Mouse (Mus musculus) lung, embryonic 16.5 days (tissue): ENCODE measurements around the gene Gmds. TPM values are rescaled to one million over a fixed set of nuclear protein-coding genes. Genes with fewer than 3 reads are reported as not detected.

Source experiments
- ATAC-seq: fragments of 200-750 bp; cut with Nextera tagmentation; 2 replicates; pipeline ENCODE4 v1.8.0; 2017; ENCODE audit warnings: low read depth, mild to moderate bottlenecking, moderate library complexity
- H3K27ac ChIP-seq: fragments of 300-500 bp; sonication (generic); 2 replicates; pipeline ENCODE4 v1.5.1; 2014; ENCODE audit warnings: mild to moderate bottlenecking, control low read depth, low read length
- H3K27me3 ChIP-seq: fragments of 300-500 bp; sonication (generic); 2 replicates; pipeline ENCODE4 v1.6.1; 2014; ENCODE audit warnings: low read depth, low read length, mixed read lengths; ENCODE audit not compliant: control insufficient read depth, insufficient read depth
- H3K36me3 ChIP-seq: fragments of 300-500 bp; sonication (generic); 2 replicates; pipeline ENCODE4 v1.6.1; 2014; ENCODE audit warnings: low read length; ENCODE audit not compliant: control insufficient read depth, insufficient read depth
- H3K4me1 ChIP-seq: fragments of 300-500 bp; sonication (generic); replicated peaks from 2 replicates; pipeline ENCODE4 v1.6.1; 2014; ENCODE audit warnings: low read length, mixed read lengths; ENCODE audit not compliant: control insufficient read depth, insufficient read depth
- H3K4me2 ChIP-seq: fragments of 300-500 bp; sonication (generic); 2 replicates; pipeline ENCODE4 v1.6.1; 2014; ENCODE audit warnings: low read depth, low read length, control low read depth
- H3K4me3 ChIP-seq: fragments of 300-500 bp; sonication (generic); 2 replicates; pipeline ENCODE4 v1.5.1; 2014; ENCODE audit warnings: mild to moderate bottlenecking, low read length, control low read depth
- H3K9ac ChIP-seq: fragments of 300-500 bp; sonication (generic); 2 replicates; pipeline ENCODE4 v1.6.1; 2014; ENCODE audit warnings: low read length, control low read depth
- H3K9me3 ChIP-seq: fragments of 300-500 bp; sonication (generic); 2 replicates; pipeline ENCODE4 v1.6.1; 2016; ENCODE audit warnings: low read length; ENCODE audit not compliant: control insufficient read depth
- WGBS: fragments of 180-500 bp; shearing (Covaris S2); extraction: QIAGEN DNeasy Blood & Tissue Kit; methylation state at CpG from one replicate; pipeline ENCODE4 v1.1.7; 2014; 5-methylcytosine and 5-hydroxymethylcytosine counted together
- polyA plus RNA-seq: library from polyadenylated mRNA; unstranded; fragments of >200 nt; fragmentation: Nextera tagmentation; extraction: Ambion mirVana; gene quantifications from 2 replicates; pipeline ENCODE4 v1.2.1, GENCODE M21; 2015

The Gmds gene
- polyA plus RNA-seq, 1 experiment from 2014 or later = 20.8 TPM

GRCm38 (mm10) chr13:31873269-31873668 lies 465.3 kb downstream of the Gmds start:
- no peaks in the 10 kb centered on the region for H3K27me3 ChIP-seq
- H3K36me3 ChIP-seq = no peaks in the 10 kb centered on the region
- no peak overlapping the region for H3K27ac ChIP-seq
- H3K4me3 ChIP-seq = no peak overlapping the region
- no peak overlapping the region for H3K9ac ChIP-seq
- 92% methylated on average over 1 of the region's 1 CpGs for WGBS
- H3K9me3 ChIP-seq = no peaks in the 10 kb centered on the region
- no peaks in the 10 kb centered on the region for H3K4me1 ChIP-seq
- no peak for ATAC-seq
- H3K4me2 ChIP-seq = no peak overlapping the region

- no peaks in the 10 kb centered on the region for H3K9me3 ChIP-seq
- H3K36me3 ChIP-seq = no peaks in the 10 kb centered on the region
- H3K4me2 ChIP-seq = no peak overlapping the region
- H3K4me3 ChIP-seq = no peak overlapping the region
- no peak overlapping the region for H3K9ac ChIP-seq
- WGBS = 72% methylated on average over 5 of the region's 5 CpGs
- no peak overlapping the region for H3K27ac ChIP-seq
- H3K27me3 ChIP-seq = no peaks in the 10 kb centered on the region
- H3K4me1 ChIP-seq = no peaks in the 10 kb centered on the region
- ATAC-seq = no peak
Measured at GRCm38 (mm10) chr13:31864786-31865185, 473.8 kb downstream of the Gmds start.

GRCm38 (mm10) chr13:31863461-31863860 lies 475.1 kb downstream of the Gmds start:
- Histone ChIP-seq H3K36me3 (no peaks in the 10 kb centered on the region), H3K9me3 (no peaks in the 10 kb centered on the region), H3K4me2 (no peak overlapping the region), H3K4me3 (no peak overlapping the region), H3K27me3 (no peaks in the 10 kb centered on the region), H3K9ac (no peak overlapping the region), H3K4me1 (no peaks in the 10 kb centered on the region), H3K27ac (no peak overlapping the region)
- ATAC-seq = no peak
- 51% methylated on average over 9 of the region's 9 CpGs for WGBS

- H3K36me3 ChIP-seq = no peaks in the 10 kb centered on the region
- H3K4me2 ChIP-seq = no peak overlapping the region
- ATAC-seq = no peak
- no peak overlapping the region for H3K27ac ChIP-seq
- H3K4me3 ChIP-seq = no peak overlapping the region
- H3K9ac ChIP-seq = no peak overlapping the region
- 70% methylated on average over 5 of the region's 5 CpGs for WGBS
- H3K27me3 ChIP-seq = no peaks in the 10 kb centered on the region
- no peaks in the 10 kb centered on the region for H3K4me1 ChIP-seq
- H3K9me3 ChIP-seq = no peaks in the 10 kb centered on the region
Measured at GRCm38 (mm10) chr13:31860200-31860599, 478.3 kb downstream of the Gmds start.

GRCm38 (mm10) chr13:31854000-31854399 lies 484.5 kb downstream of the Gmds start:
- ATAC-seq = no peak
- WGBS = 57% methylated on average over 4 of the region's 4 CpGs
- Histone ChIP-seq H3K4me3 (no peak overlapping the region), H3K4me2 (no peak overlapping the region), H3K27ac (no peak overlapping the region), H3K9me3 (no peaks in the 10 kb centered on the region), H3K27me3 (no peaks in the 10 kb centered on the region), H3K4me1 (no peaks in the 10 kb centered on the region), H3K36me3 (no peaks in the 10 kb centered on the region), H3K9ac (no peak overlapping the region)

- Histone ChIP-seq H3K4me3 (no peak overlapping the region), H3K4me2 (no peak overlapping the region), H3K27ac (no peak overlapping the region), H3K36me3 (no peaks in the 10 kb centered on the region), H3K27me3 (no peaks in the 10 kb centered on the region), H3K9ac (no peak overlapping the region), H3K4me1 (no peaks in the 10 kb centered on the region), H3K9me3 (no peaks in the 10 kb centered on the region)
- 45% methylated on average over 2 of the region's 2 CpGs for WGBS
- ATAC-seq = no peak
Measured at GRCm38 (mm10) chr13:31853564-31853963, 485.0 kb downstream of the Gmds start.

- WGBS = 50% methylated on average over 5 of the region's 5 CpGs
- Histone ChIP-seq H3K4me2 (no peak overlapping the region), H3K27me3 (no peaks in the 10 kb centered on the region), H3K9ac (no peak overlapping the region), H3K36me3 (no peaks in the 10 kb centered on the region), H3K27ac (no peak overlapping the region), H3K4me3 (no peak overlapping the region), H3K4me1 (no peaks in the 10 kb centered on the region), H3K9me3 (no peaks in the 10 kb centered on the region)
- no peak for ATAC-seq
Measured at GRCm38 (mm10) chr13:31849258-31849971, 489.1 kb downstream of the Gmds start.

- no peaks in the 10 kb centered on the region for H3K4me1 ChIP-seq
- H3K4me3 ChIP-seq = no peak overlapping the region
- WGBS = 64% methylated on average over 4 of the region's 4 CpGs
- no peak for ATAC-seq
- H3K4me2 ChIP-seq = no peak overlapping the region
- H3K36me3 ChIP-seq = no peaks in the 10 kb centered on the region
- no peak overlapping the region for H3K9ac ChIP-seq
- peaks cover 3% of the 10 kb centered on the region; the same call in 1 of the 2 replicates for H3K27me3 ChIP-seq
- H3K9me3 ChIP-seq = no peaks in the 10 kb centered on the region
- H3K27ac ChIP-seq = no peak overlapping the region
Measured at GRCm38 (mm10) chr13:31835802-31836201, 502.7 kb downstream of the Gmds start.

- no peak overlapping the region for H3K27ac ChIP-seq
- no peak overlapping the region for H3K9ac ChIP-seq
- no peaks in the 10 kb centered on the region for H3K36me3 ChIP-seq
- H3K4me1 ChIP-seq = peaks cover 2% of the 10 kb centered on the region; the same call in 1 of the 2 replicates
- no peak overlapping the region for H3K4me3 ChIP-seq
- 28% methylated on average over 9 of the region's 9 CpGs for WGBS
- H3K27me3 ChIP-seq = peaks cover 7% of the 10 kb centered on the region
- no peak overlapping the region for H3K4me2 ChIP-seq
- ATAC-seq = peak; percentile 70
- no peaks in the 10 kb centered on the region for H3K9me3 ChIP-seq
Measured at GRCm38 (mm10) chr13:31830332-31830731, 508.2 kb downstream of the Gmds start.
